Mouse (Mus musculus) liver, embryonic 15.5 days (tissue): ENCODE results near the gene Fmnl2. TPM values are rescaled to one million over a fixed set of nuclear protein-coding genes. Genes with fewer than 3 reads are reported as not detected.

Experiments used
- ATAC-seq: fragments of 200-750 bp; cut with Nextera tagmentation; 2 replicates; pipeline ENCODE4 v1.8.0; 2017; ENCODE audit warnings: moderate number of reproducible peaks, mild to moderate bottlenecking, moderate library complexity; ENCODE audit not compliant: insufficient read depth
- H3K27ac ChIP-seq: fragments of 300-500 bp; sonication (generic); replicated peaks from 2 replicates; pipeline ENCODE4 v1.5.1; 2015; ENCODE audit warnings: mild to moderate bottlenecking, inconsistent platforms
- H3K27me3 ChIP-seq: fragments of 300-500 bp; sonication (generic); 2 replicates; pipeline ENCODE4 v1.6.1; 2015; ENCODE audit warnings: mild to moderate bottlenecking, inconsistent platforms
- H3K36me3 ChIP-seq: fragments of 300-500 bp; sonication (generic); replicated peaks from 2 replicates; pipeline ENCODE4 v1.6.1; 2015; ENCODE audit warnings: moderate library complexity, mild to moderate bottlenecking, inconsistent platforms
- H3K4me1 ChIP-seq: fragments of 300-500 bp; sonication (generic); replicated peaks from 2 replicates; pipeline ENCODE4 v1.6.1; 2015; ENCODE audit warnings: inconsistent platforms
- H3K4me2 ChIP-seq: fragments of 300-500 bp; sonication (generic); 2 replicates; pipeline ENCODE4 v1.6.1; 2015; ENCODE audit warnings: moderate library complexity, mild to moderate bottlenecking, inconsistent platforms
- H3K4me3 ChIP-seq: fragments of 300-500 bp; sonication (generic); replicated peaks from 2 replicates; pipeline ENCODE4 v1.5.1; 2015; ENCODE audit warnings: mild to moderate bottlenecking, inconsistent platforms
- H3K9ac ChIP-seq: fragments of 300-500 bp; sonication (generic); 2 replicates; pipeline ENCODE4 v1.6.1; 2015; ENCODE audit warnings: moderate library complexity, mild to moderate bottlenecking, inconsistent platforms
- H3K9me3 ChIP-seq: fragments of 300-500 bp; sonication (generic); replicated peaks from 2 replicates; pipeline ENCODE4 v1.6.1; 2016; ENCODE audit warnings: inconsistent platforms
- WGBS: fragments of 180-500 bp; shearing (Covaris S2); methylation state at CpG from one replicate; pipeline ENCODE4 v1.1.7; 2015; ENCODE audit warnings: mixed read lengths; ENCODE audit not compliant: insufficient replicate concordance; 5-methylcytosine and 5-hydroxymethylcytosine counted together
- polyA plus RNA-seq: library from polyadenylated mRNA; unstranded; fragments of >200 nt; fragmentation: Nextera tagmentation; extraction: Ambion mirVana; gene quantifications from 2 replicates; pipeline ENCODE4 v1.2.1, GENCODE M21; 2015

Gene Fmnl2
- polyA plus RNA-seq, 1 experiment from 2014 or later: 0.46 TPM

DNA sequence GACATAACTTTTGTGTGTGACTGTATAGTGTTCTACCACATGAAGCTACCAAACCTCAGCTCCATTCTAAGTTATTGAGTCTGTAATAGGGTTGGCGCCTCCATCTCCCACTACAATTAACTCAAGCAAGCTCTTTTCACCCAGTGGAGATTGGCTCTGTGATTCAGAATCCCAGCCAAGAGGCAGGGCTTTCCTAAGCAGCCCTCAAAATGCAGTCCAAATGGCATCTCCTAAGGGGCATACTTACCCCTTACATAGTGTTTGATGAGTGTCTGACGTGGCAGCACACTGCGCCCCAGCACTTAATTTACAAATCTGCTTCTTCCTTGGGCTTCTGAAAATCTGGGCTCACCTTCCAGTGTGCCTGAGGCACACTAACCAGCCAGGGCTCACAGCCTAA lies 17.8 kb upstream of the Fmnl2 start:
- Histone ChIP-seq H3K9me3 (no peaks in the 10 kb centered on the region), H3K4me2 (no peak overlapping the region), H3K4me3 (no peak overlapping the region), H3K4me1 (no peaks in the 10 kb centered on the region), H3K36me3 (no peaks in the 10 kb centered on the region), H3K27ac (no peak overlapping the region), H3K9ac (no peak overlapping the region), H3K27me3 (no peaks in the 10 kb centered on the region)
- WGBS: 75% methylated on average over 3 of the region's 3 CpGs
- no peak for ATAC-seq

DNA sequence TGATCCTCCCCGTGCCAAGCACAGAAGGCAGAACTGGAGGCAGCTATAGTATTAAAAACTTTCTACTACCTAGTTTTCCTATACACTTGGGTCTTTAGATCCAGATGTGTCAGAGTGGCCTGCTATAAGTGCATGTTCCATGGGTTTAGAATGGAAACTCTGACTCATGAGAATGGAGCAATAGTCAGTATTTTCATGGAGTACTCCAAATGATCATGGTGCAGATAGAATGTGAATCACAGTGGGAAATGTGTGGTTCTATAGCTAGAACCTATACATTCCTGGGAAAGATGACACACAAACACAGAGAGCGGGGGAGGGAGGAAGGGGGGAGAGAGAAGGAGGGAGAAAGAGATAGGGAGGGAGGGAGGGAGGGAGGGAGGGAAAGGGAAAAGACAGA lies 13.8 kb upstream of the Fmnl2 start:
- no peak overlapping the region for H3K9ac ChIP-seq
- H3K27ac ChIP-seq: no peak overlapping the region
- no peak overlapping the region for H3K4me3 ChIP-seq
- H3K36me3 ChIP-seq: no peaks in the 10 kb centered on the region
- H3K9me3 ChIP-seq: no peaks in the 10 kb centered on the region
- no peaks in the 10 kb centered on the region for H3K27me3 ChIP-seq
- no peaks in the 10 kb centered on the region for H3K4me1 ChIP-seq
- WGBS: 69% methylated on average over 2 of the region's 2 CpGs
- ATAC-seq: no peak
- H3K4me2 ChIP-seq: no peak overlapping the region

DNA sequence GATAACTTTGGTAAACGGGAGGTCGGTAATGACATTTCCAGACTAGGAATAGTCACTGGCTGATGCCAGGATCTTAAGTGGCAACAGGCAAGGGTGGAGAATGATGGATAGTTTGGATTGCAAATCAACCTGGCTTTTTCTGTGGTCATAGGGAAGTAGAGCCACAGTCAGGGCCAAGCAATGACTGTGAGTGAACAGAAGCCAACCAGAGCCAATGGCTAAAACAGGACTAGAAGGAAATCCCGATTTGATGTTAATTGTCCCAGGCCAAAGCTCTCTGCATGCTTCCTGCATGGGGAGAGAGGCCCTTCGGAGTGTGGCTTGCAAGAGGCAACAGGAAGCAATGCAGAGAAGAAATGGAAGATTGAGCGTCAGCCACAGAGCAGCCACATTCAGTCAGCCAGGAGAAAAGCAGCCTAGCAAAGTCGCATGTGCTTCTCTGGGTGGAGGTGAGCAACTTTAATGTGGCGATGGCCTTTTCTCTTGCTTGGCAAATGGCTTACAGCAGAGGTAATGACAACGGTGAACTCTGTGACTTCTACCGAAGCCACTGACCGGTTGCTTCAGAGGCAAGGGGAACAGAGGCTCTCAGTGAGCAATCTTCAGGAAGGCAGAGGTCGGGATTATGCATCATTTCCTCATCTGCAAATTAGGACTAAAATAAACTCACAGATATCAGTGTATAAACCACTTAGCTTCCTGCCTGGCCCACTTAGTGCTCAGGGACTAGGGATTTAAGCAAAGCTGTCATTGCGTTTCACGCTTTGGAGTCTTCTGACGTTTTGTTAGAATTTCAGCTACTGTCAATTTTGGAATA lies 12.5 kb upstream of the Fmnl2 start:
- H3K27ac ChIP-seq: no peak overlapping the region
- H3K36me3 ChIP-seq: no peaks in the 10 kb centered on the region
- no peak overlapping the region for H3K4me2 ChIP-seq
- no peak overlapping the region for H3K9ac ChIP-seq
- no peaks in the 10 kb centered on the region for H3K27me3 ChIP-seq
- ATAC-seq: no peak
- no peaks in the 10 kb centered on the region for H3K4me1 ChIP-seq
- no peak overlapping the region for H3K4me3 ChIP-seq
- WGBS: 31% methylated on average over 14 of the region's 14 CpGs
- H3K9me3 ChIP-seq: no peaks in the 10 kb centered on the region

DNA sequence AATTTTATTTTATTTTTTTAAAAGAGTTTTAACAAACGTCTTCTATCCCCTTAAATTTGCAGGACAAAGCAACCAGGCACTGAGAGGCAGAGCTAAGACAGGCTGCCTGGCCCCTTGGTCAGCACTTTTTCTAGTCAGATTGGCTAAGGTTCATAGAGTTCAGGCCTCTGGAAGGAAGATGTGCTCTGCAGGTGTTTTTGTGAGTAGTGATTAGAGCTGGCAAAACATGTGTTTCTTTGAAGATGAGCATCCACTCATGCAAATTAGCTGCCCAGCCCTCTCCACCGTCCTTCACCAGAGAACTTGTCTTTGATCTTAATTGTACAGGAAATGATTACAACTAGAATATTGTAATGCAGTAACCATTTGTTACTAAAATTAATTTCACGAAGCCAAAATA lies 11.2 kb upstream of the Fmnl2 start:
- H3K4me2 ChIP-seq: no peak overlapping the region
- H3K4me1 ChIP-seq: no peaks in the 10 kb centered on the region
- WGBS: 44% methylated on average over 3 of the region's 3 CpGs
- no peaks in the 10 kb centered on the region for H3K27me3 ChIP-seq
- H3K4me3 ChIP-seq: no peak overlapping the region
- no peaks in the 10 kb centered on the region for H3K36me3 ChIP-seq
- ATAC-seq: no peak
- H3K27ac ChIP-seq: no peak overlapping the region
- H3K9ac ChIP-seq: no peak overlapping the region
- no peaks in the 10 kb centered on the region for H3K9me3 ChIP-seq

DNA sequence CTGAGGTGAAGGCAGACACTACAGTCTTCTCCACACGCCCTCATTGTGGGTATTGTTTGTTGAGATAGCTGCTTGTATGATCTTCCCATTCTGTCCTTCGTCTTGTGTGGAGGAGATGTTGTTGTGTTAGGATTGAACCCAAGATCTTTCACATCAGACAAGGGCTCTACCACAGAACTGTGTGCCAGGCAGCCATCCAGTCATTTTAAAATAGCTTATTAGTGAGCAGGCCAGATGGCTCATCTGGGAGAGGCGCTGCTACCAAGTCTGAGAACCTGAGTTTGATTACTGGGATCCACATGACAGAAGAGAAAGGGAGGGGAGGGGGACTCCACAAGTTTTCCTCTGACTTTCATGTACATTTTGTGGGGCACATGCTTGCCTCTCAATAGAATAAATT lies 8.6 kb upstream of the Fmnl2 start:
- ATAC-seq: no peak

DNA sequence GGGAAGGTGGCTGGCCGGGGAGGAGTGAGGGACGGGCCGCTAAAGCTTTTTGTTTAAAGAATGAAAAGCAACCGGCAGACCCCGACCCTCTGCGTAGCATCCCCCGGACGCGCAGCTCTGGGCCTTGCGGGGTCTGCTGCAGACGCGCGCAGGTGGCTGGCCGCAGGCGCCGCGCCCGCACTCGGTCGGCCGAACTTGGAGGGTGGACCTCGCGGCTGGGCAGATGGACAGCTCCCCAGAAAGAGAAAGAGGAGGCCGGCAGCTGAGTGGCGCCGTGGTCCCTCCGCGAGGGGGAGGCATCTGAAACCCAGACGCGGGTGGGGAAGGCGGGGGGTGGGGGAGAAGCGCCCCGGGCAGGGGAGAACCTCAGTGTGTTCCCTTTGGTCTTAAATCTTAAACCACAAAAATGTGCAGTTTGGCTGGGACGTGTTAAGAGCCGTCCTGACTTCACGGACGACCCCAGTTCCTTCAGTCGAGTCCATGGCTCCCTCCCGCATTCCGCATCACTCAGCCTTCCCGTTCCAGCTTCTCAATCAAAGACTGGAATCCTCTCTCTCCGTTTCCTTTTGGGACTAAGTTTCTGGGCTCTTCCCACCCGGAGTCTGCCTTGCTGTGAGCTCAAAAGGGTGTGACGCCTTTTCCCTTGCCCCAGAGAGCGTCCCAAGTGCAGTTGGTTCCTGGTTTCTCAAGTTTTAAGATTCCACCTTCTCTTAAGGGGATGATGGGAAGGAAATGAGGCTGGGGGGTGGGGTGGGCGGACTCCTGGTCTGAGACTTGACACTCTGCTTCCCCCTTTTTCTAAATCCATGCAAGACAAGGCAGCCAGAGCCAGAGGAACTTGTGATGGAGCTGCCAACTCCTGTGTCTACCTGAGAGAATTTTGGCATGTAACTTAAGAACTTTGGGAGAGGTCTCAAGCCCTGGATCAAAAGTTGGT lies 1.1 kb downstream of the Fmnl2 start:
- Histone ChIP-seq H3K4me1 (no peaks in the 10 kb centered on the region), H3K9me3 (no peaks in the 10 kb centered on the region), H3K27ac (no peak overlapping the region), H3K4me3 (peak overlapping the region; percentile 61), H3K36me3 (no peaks in the 10 kb centered on the region), H3K27me3 (peaks cover 52% of the 10 kb centered on the region), H3K9ac (no peak overlapping the region), H3K4me2 (peak overlapping the region; percentile 74)
- no peak for ATAC-seq
- under 1% methylated on average over 46 of the region's 46 CpGs for WGBS

More for the DNA sequence above, 8.6 kb upstream of the Fmnl2 start:
- WGBS: 52% methylated on average over 3 of the region's 3 CpGs
- Histone ChIP-seq H3K9ac (no peak overlapping the region), H3K9me3 (no peaks in the 10 kb centered on the region), H3K36me3 (no peaks in the 10 kb centered on the region), H3K4me2 (no peak overlapping the region), H3K4me1 (no peaks in the 10 kb centered on the region), H3K27ac (no peak overlapping the region), H3K27me3 (no peaks in the 10 kb centered on the region), H3K4me3 (no peak overlapping the region)

DNA sequence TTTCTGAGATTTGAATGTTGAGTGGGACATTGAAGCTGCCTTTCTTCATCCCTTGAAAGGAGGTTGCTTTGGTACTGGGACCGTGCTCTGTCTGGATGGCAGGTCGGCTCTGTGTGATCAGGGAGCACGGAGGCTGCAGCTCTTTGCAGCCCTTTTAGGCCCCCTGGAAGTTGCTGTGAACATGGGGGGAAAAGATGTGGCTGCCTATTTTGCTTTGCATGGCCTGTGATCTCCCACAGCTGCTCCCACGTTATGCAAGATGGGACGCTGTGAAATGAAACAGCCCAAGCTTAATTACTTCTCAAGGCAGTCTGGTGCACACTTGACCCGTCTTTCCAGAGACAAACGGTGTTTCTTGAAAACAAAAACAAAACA lies 1.8 kb downstream of the Fmnl2 start:
- no peak for ATAC-seq
- no peak overlapping the region for H3K4me3 ChIP-seq

DNA sequence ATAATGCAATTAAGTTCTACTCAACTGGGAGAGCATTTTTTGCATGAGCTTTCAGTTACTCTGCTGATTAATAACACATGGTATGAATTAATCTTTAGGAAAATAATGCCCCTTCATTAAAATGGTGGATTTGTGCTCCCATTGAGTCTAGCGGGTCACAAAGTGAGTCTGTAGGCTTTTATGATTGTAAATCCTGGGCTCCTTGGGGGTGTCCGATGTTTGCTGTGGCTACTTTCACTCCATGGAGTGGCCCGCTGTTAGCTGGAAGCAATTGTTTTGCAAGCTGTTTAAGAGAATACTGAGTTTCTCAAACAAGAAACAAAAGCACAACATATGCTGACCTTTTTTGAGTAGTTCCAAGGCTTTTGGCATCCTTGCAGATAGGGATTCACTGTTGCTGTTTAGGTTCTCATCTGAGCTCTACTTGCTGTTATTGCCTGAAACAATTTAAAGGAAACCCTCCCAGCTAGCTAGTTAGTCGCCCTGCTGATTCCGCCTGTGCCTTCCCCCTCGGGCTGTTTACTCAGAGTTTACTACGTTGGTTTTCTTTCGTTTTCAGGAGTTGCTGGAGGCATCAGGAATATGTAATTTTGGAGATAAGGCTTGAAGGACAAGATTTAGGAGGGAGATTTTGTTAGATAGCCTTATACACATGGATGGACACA lies 2.6 kb downstream of the Fmnl2 start:
- Histone ChIP-seq H3K27ac (no peak overlapping the region), H3K4me1 (no peaks in the 10 kb centered on the region), H3K9me3 (no peaks in the 10 kb centered on the region), H3K36me3 (no peaks in the 10 kb centered on the region), H3K9ac (no peak overlapping the region), H3K4me2 (no peak overlapping the region), H3K4me3 (no peak overlapping the region), H3K27me3 (peaks cover 52% of the 10 kb centered on the region)
- ATAC-seq: no peak
- WGBS: 49% methylated on average over 8 of the region's 8 CpGs

More for the DNA sequence above, 1.8 kb downstream of the Fmnl2 start:
- Histone ChIP-seq H3K27ac (no peak overlapping the region), H3K36me3 (no peaks in the 10 kb centered on the region), H3K9me3 (no peaks in the 10 kb centered on the region), H3K4me1 (no peaks in the 10 kb centered on the region), H3K27me3 (peaks cover 52% of the 10 kb centered on the region), H3K9ac (no peak overlapping the region), H3K4me2 (peak overlapping the region; percentile 74)
- 23% methylated on average over 7 of the region's 7 CpGs for WGBS

DNA sequence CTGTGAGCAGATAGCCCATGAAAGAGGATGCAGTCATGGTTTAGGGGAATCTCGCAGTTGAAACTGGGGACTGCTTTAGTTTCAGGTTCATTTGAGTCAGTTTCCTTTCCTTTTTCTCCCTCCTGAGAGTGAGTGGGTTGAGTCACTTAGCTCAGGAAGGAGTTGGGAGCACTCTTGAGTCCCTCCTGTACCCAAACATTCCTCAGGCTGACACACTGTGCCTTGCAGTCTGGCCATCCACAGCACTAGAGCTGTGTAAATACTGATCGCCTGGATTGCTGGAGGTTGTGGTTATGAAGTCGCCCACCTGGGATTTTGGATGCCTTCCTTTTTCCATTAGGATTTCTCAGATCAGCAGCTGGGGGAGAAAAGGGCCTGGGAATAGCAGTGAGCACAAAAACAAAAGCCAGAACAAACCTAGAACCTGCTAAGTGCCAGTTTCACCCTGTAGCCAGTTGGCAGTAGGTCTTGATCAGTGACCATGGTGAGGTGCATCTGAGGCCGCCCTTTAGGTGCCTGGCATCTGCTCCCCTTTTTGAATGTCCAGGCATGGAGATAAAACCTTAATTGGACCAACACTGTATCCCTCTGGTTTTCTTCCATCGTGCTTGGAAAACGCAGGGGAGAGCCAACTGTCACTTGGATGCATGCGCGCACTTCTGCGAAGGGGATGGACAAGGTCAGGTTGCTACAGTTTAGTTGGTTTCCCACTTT lies 4.5 kb downstream of the Fmnl2 start:
- peaks cover 36% of the 10 kb centered on the region for H3K27me3 ChIP-seq
- H3K9me3 ChIP-seq: no peaks in the 10 kb centered on the region
- H3K9ac ChIP-seq: no peak overlapping the region
- no peak for ATAC-seq
- no peaks in the 10 kb centered on the region for H3K36me3 ChIP-seq
- no peak overlapping the region for H3K4me2 ChIP-seq
- WGBS: 71% methylated on average over 9 of the region's 9 CpGs
- no peaks in the 10 kb centered on the region for H3K4me1 ChIP-seq
- no peak overlapping the region for H3K27ac ChIP-seq
- no peak overlapping the region for H3K4me3 ChIP-seq

DNA sequence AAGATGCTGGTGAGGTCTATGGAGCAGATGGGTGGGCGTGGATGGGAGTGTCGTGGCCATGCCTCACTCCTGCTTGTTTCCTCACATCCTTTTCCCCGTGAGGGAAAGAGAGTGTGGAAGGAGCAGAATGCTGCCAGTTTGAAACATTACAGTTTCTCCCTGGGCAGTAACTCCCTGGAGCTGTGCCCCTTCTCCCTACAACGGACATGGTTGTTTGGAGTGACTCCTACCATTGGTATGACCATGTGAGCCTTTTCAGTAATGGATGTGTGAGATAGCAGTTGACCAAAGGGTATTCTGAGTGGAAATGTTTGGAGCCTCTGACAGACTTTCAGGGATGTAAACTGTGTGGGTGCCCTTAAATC lies 5.1 kb downstream of the Fmnl2 start:
- H3K9me3 ChIP-seq: no peaks in the 10 kb centered on the region
- no peaks in the 10 kb centered on the region for H3K4me1 ChIP-seq
- no peak overlapping the region for H3K9ac ChIP-seq
- no peaks in the 10 kb centered on the region for H3K36me3 ChIP-seq
- H3K27me3 ChIP-seq: peaks cover 31% of the 10 kb centered on the region
- H3K4me3 ChIP-seq: no peak overlapping the region
- H3K27ac ChIP-seq: no peak overlapping the region
- no peak overlapping the region for H3K4me2 ChIP-seq
- ATAC-seq: no peak
- WGBS: 46% methylated on average over 4 of the region's 4 CpGs
